Mouse (Mus musculus): ENCODE measurements at regions not wholly inside any gene's neighbourhood (a gene's known extent, or its start where the extent isn't known, plus 50 kb on each side); places are given as distances from the start of the nearest gene placed in this dataset.

DNA sequence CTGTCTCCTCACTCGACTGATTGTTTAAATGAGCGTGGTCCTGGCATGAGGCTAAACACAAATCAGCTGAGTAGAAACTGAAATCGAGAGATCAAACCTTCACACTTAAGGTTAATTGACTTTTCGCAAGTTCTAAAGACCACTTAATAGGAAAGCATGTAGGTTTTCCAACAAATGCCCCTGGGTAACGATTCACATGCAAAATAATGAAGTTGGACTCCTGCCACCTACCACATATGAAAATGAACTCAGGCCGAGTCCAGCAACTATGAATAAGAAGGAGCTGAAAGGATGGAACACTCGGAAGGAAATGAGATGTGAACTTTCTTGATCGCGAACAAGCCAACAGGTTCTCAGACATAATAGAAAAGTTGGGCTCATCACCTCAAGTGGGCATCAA is 812.0 kb downstream of the Tmem132b start:
- H3K4me1 ChIP-seq (ENCODE audit: control insufficient read depth, insufficient read depth, insufficient read length, low read length): no peaks in the 10 kb centered on the region
- WGBS: 84% methylated on average over 9 of the region's 9 CpGs
- H3K4me3 ChIP-seq (ENCODE audit: low read depth, low read length): no peak overlapping the region
- no peak for TF ChIP-seq POLR2A (IDR thresholded peaks at IDR 0.05; ENCODE audit: low read depth, low read length)
- no peak for TF ChIP-seq CTCF (IDR thresholded peaks at IDR 0.05; ENCODE audit: extremely low read depth, insufficient read length, insufficient replicate concordance, low read depth, low read length)
- no peaks in the 10 kb centered on the region for H3K36me3 ChIP-seq (ENCODE audit: control insufficient read depth, insufficient read depth, low read length)
- no peaks in the 10 kb centered on the region for H3K27me3 ChIP-seq (ENCODE audit: control insufficient read depth, insufficient read depth, low read length)
- no peak overlapping the region for H3K27ac ChIP-seq (ENCODE audit: insufficient read depth, low read depth, low read length)

DNA sequence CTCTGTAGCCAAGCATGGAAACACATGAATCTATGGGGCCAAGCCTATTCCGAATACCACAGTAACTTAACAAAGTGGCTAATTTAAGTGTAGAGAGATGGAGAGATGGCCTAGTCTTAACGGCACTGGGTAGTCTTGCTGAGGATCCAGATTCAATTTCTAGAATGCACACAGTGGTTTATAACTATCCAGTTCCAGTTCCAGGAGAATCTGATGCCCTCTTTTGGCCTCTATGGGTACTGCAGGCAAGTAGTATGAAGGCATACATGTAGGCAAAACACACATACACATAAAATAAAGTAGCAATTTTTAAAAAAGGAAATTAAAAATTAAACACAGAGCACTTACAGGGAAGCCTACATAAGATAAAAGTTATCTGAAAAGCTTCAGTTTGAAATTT is 819.4 kb downstream of the Tmem132b start:
- TF ChIP-seq CTCF (IDR thresholded peaks at IDR 0.05; ENCODE audit: extremely low read depth, insufficient read length, insufficient replicate concordance, low read depth, low read length) (no peak), POLR2A (IDR thresholded peaks at IDR 0.05; ENCODE audit: low read depth, low read length) (no peak)
- Histone ChIP-seq H3K4me3 (ENCODE audit: low read depth, low read length) (no peak overlapping the region), H3K36me3 (ENCODE audit: control insufficient read depth, insufficient read depth, low read length) (no peaks in the 10 kb centered on the region), H3K27ac (ENCODE audit: insufficient read depth, low read depth, low read length) (no peak overlapping the region), H3K4me1 (ENCODE audit: control insufficient read depth, insufficient read depth, insufficient read length, low read length) (no peaks in the 10 kb centered on the region), H3K27me3 (ENCODE audit: control insufficient read depth, insufficient read depth, low read length) (no peaks in the 10 kb centered on the region)
- WGBS: 88% methylated on average over 2 of the region's 2 CpGs

DNA sequence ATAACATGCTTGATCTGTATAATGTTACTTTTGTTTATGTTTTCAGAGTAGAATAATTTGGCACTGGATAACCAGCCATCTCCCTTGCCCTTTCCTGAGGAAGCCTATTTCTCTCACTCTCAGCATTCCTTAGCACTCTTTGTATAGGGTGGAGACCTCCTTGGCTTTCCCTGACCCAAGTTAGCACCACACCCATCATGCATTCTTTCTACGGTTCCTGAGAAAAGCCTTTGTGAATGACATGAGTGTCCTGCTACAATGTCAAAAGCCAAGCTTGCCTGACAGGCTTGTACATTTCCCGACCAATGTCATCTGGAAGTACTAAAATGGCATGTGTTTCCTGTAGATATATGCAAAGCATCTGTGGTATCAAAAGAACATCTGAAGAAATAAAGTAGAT is 837.9 kb downstream of the Tmem132b start:
- TF ChIP-seq CTCF (IDR thresholded peaks at IDR 0.05; ENCODE audit: extremely low read depth, insufficient read length, insufficient replicate concordance, low read depth, low read length): no peak
- H3K4me3 ChIP-seq (ENCODE audit: low read depth, low read length): no peak overlapping the region
- no peaks in the 10 kb centered on the region for H3K4me1 ChIP-seq (ENCODE audit: control insufficient read depth, insufficient read depth, insufficient read length, low read length)
- no peaks in the 10 kb centered on the region for H3K36me3 ChIP-seq (ENCODE audit: control insufficient read depth, insufficient read depth, low read length)
- H3K27me3 ChIP-seq (ENCODE audit: control insufficient read depth, insufficient read depth, low read length): no peaks in the 10 kb centered on the region
- WGBS: 84% methylated on average over 2 of the region's 2 CpGs
- no peak overlapping the region for H3K27ac ChIP-seq (ENCODE audit: insufficient read depth, low read depth, low read length)

DNA sequence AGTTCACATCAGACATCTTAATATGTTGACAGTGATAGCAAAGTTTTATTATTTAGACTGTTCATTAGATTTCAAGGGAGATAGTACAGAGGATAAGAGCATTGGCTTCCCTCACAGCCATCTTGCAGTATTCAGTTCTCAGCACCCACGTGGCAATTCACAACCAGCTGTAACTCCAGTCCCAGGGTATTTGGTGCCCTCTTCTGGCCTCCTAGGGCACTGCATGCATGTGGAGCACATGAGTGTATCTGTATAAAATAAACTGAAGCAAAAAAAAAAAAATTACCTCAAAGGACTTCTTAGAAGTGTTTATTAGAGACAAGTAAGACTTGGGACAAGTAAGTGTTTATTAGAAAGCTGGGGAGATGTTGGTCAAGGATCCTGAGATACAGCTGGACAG is 849.3 kb upstream of the Tmem132c start:
- no peaks in the 10 kb centered on the region for H3K4me1 ChIP-seq (ENCODE audit: control insufficient read depth, insufficient read depth, insufficient read length, low read length)
- H3K27ac ChIP-seq (ENCODE audit: insufficient read depth, low read depth, low read length): no peak overlapping the region
- no peaks in the 10 kb centered on the region for H3K36me3 ChIP-seq (ENCODE audit: control insufficient read depth, insufficient read depth, low read length)
- 40% methylated on average over 1 of the region's 1 CpGs for WGBS
- H3K27me3 ChIP-seq (ENCODE audit: control insufficient read depth, insufficient read depth, low read length): no peaks in the 10 kb centered on the region
- TF ChIP-seq CTCF (IDR thresholded peaks at IDR 0.05; ENCODE audit: extremely low read depth, insufficient read length, insufficient replicate concordance, low read depth, low read length) (no peak), POLR2A (IDR thresholded peaks at IDR 0.05; ENCODE audit: low read depth, low read length) (no peak)
- no peak overlapping the region for H3K4me3 ChIP-seq (ENCODE audit: low read depth, low read length)

- no peaks in the 10 kb centered on the region for H3K36me3 ChIP-seq (ENCODE audit: control insufficient read depth, insufficient read depth, low read length)
- 43% methylated on average over 8 of the region's 8 CpGs for WGBS
Observed at GRCm38 (mm10) chr5:126395331-126395730, 846.3 kb upstream of the Tmem132c start.

DNA sequence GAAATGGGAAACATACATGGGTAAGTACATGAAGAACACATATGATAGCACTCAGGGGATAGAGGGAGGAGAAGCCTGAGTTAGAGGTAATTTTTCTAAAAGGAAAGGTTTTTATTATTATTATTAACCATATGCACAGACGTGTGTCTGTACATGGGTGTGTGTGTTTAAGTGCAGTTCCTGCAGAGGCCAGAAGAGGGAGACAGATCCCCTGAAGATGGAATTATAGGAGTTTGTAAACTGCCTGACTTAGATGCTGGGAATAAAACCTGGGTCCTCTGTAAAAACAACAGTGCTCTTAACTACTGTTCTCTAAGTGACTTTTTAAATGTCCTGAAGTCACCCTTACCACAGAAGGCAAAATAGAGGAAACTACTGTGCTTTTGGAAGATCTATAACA is 809.9 kb upstream of the Tmem132c start:
- TF ChIP-seq POLR2A (IDR thresholded peaks at IDR 0.05; ENCODE audit: low read depth, low read length) (no peak), CTCF (IDR thresholded peaks at IDR 0.05; ENCODE audit: extremely low read depth, insufficient read length, insufficient replicate concordance, low read depth, low read length) (no peak)
- H3K4me3 ChIP-seq (ENCODE audit: low read depth, low read length): no peak overlapping the region
- WGBS: 89% methylated on average over 1 of the region's 1 CpGs

More at GRCm38 (mm10) chr5:126395331-126395730, 846.3 kb upstream of the Tmem132c start:
- Histone ChIP-seq H3K27ac (ENCODE audit: insufficient read depth, low read depth, low read length) (no peak overlapping the region), H3K4me1 (ENCODE audit: control insufficient read depth, insufficient read depth, insufficient read length, low read length) (no peaks in the 10 kb centered on the region), H3K27me3 (ENCODE audit: control insufficient read depth, insufficient read depth, low read length) (no peaks in the 10 kb centered on the region), H3K4me3 (ENCODE audit: low read depth, low read length) (no peak overlapping the region)
- TF ChIP-seq POLR2A (IDR thresholded peaks at IDR 0.05; ENCODE audit: low read depth, low read length) (no peak), CTCF (IDR thresholded peaks at IDR 0.05; ENCODE audit: extremely low read depth, insufficient read length, insufficient replicate concordance, low read depth, low read length) (no peak)

DNA sequence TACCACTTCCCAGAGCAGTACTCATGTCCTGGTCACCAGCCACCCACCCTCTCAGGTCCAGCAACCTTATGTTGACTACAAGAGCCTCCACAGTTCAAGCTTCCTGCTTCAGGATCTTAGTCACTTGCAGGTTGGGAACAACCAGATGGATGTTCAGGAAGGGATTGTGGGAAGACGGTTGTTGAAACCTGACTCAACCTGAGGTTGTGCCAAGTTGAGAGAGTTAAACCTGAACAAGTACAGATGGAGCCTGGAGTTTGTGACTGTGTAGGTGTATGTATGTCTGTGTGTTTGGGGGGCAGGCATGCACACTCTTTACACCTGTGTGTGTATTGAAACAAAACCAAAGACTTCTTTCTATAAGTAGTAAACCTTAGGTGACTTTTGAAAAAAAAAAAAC is 802.9 kb upstream of the Tmem132c start:
- H3K27me3 ChIP-seq (ENCODE audit: control insufficient read depth, insufficient read depth, low read length): no peaks in the 10 kb centered on the region
- H3K27ac ChIP-seq (ENCODE audit: insufficient read depth, low read depth, low read length): no peak overlapping the region
- no peaks in the 10 kb centered on the region for H3K4me1 ChIP-seq (ENCODE audit: control insufficient read depth, insufficient read depth, insufficient read length, low read length)
- WGBS: 89% methylated on average over 1 of the region's 1 CpGs
- TF ChIP-seq CTCF (IDR thresholded peaks at IDR 0.05; ENCODE audit: extremely low read depth, insufficient read length, insufficient replicate concordance, low read depth, low read length) (no peak), POLR2A (IDR thresholded peaks at IDR 0.05; ENCODE audit: low read depth, low read length) (no peak)
- no peak overlapping the region for H3K4me3 ChIP-seq (ENCODE audit: low read depth, low read length)
- no peaks in the 10 kb centered on the region for H3K36me3 ChIP-seq (ENCODE audit: control insufficient read depth, insufficient read depth, low read length)

More for the DNA sequence above, 809.9 kb upstream of the Tmem132c start:
- Histone ChIP-seq H3K27ac (ENCODE audit: insufficient read depth, low read depth, low read length) (no peak overlapping the region), H3K4me1 (ENCODE audit: control insufficient read depth, insufficient read depth, insufficient read length, low read length) (no peaks in the 10 kb centered on the region), H3K36me3 (ENCODE audit: control insufficient read depth, insufficient read depth, low read length) (no peaks in the 10 kb centered on the region), H3K27me3 (ENCODE audit: control insufficient read depth, insufficient read depth, low read length) (no peaks in the 10 kb centered on the region)

- WGBS: 84% methylated on average over 1 of the region's 1 CpGs
Observed at GRCm38 (mm10) chr5:126440516-126440915, 801.1 kb upstream of the Tmem132c start.

More at GRCm38 (mm10) chr5:126440516-126440915, 801.1 kb upstream of the Tmem132c start:
- Histone ChIP-seq H3K27ac (ENCODE audit: insufficient read depth, low read depth, low read length) (no peak overlapping the region), H3K36me3 (ENCODE audit: control insufficient read depth, insufficient read depth, low read length) (no peaks in the 10 kb centered on the region), H3K4me1 (ENCODE audit: control insufficient read depth, insufficient read depth, insufficient read length, low read length) (no peaks in the 10 kb centered on the region), H3K4me3 (ENCODE audit: low read depth, low read length) (no peak overlapping the region), H3K27me3 (ENCODE audit: control insufficient read depth, insufficient read depth, low read length) (no peaks in the 10 kb centered on the region)
- TF ChIP-seq CTCF (IDR thresholded peaks at IDR 0.05; ENCODE audit: extremely low read depth, insufficient read length, insufficient replicate concordance, low read depth, low read length) (no peak), POLR2A (IDR thresholded peaks at IDR 0.05; ENCODE audit: low read depth, low read length) (no peak)

All from small intestine, adult 2 months (tissue).